Mouse (Mus musculus): Measurements from ENCODE around the gene Cpxcr1. TPM values are rescaled to one million over a fixed set of nuclear protein-coding genes. Genes with fewer than 3 reads are reported as not detected.

Gene Cpxcr1
- polyA plus RNA-seq (2014; fragmentation: Nextera tagmentation; extraction: Ambion mirVana): not detected in 2 replicates

DNA sequence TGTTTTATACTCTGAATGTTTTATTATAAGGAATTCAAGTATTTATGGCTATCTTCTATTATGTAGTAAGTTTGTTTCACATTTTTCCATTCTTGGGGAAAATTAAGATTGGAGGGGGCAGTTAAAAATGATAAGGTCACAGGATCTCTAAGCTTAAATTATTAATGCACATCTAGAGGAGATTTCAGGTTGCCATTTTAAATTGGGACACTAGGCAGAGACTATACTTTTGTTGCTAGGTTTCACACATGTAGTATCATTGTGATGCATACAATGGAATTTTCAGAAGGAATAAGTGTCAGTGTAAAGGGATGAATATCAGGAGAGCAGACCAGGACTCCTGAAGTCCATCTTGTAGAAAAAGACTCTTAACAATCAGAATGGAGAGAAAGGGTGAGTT is at the start of gene Cpxcr1:
Cpxcr1 (plus strand) TSS at position 301 of the 400 bp plus-strand sequence.
- H3K9ac ChIP-seq (ENCODE audit: low read length): no peak within 1 kb of the TSS
- no peak within 1 kb of the TSS for H3K4me3 ChIP-seq (ENCODE audit: low read depth, low read length)
- no peaks in the 10 kb centered on the region for H3K9me3 ChIP-seq (ENCODE audit: control insufficient read depth, low read length)
- no peak for DNase-seq (ENCODE audit: low spot score, missing footprints)
- no peaks in the 10 kb centered on the region for H3K4me1 ChIP-seq (ENCODE audit: control insufficient read depth, insufficient read depth, low read length)
- no peaks in the 10 kb centered on the region for H3K36me3 ChIP-seq (ENCODE audit: control insufficient read depth, insufficient read depth, low read length)
- H3K4me2 ChIP-seq: no peak within 1 kb of the TSS
- H3K27me3 ChIP-seq (ENCODE audit: control insufficient read depth, insufficient read depth, low read length): no peaks in the 10 kb centered on the region
- H3K27ac ChIP-seq (ENCODE audit: low read depth, low read length): no peak within 1 kb of the TSS
- no peak for ATAC-seq (ENCODE audit: low FRiP score)

Other genes starting within 250 kb of the Cpxcr1 start
- not detected in 2 replicates for gene H2afb2, start 232.2 kb downstream of the Cpxcr1 start, polyA plus RNA-seq (2014; fragmentation: Nextera tagmentation; extraction: Ambion mirVana)

Data from midbrain, embryonic 11.5 days (tissue).